In genomic region chr11:99126482-99127253, GRCm38 (mm10) we compare ENCODE assay signal across 10 mouse cellular contexts. TPM values are rescaled to one million over a fixed set of nuclear protein-coding genes. Genes with fewer than 3 reads are reported as not detected.
DNase-seq lines count a peak whose midpoint lies in the region; ATAC-seq and TF ChIP-seq lines count a peak whose summit lies in the region.
"Had no signal": no experiment of that assay in that cellular context is flagged by ENCODE, and none has a peak within 500 bp of the region (broad histone marks: within the 10 kb centered on the region; RNA-seq: fewer than 3 reads in every experiment).

No protein-coding gene starts in this region.

- H3K9me3 ChIP-seq in embryonic facial prominence, embryonic 15.5 days (replicated peaks): no peaks in the 10 kb centered on the region
- no peaks in the 10 kb centered on the region for H3K9me3 ChIP-seq in kidney, embryonic 15.5 days (replicated peaks)
- no peaks in the 10 kb centered on the region for H3K9me3 ChIP-seq in lung, postnatal 0 days (ENCODE audit: low read length)
- H3K9me3 ChIP-seq in midbrain, embryonic 11.5 days (ENCODE audit: control insufficient read depth, low read length): no peaks in the 10 kb centered on the region
- H3K9me3 ChIP-seq: G1E had no signal

- H3K27me3 ChIP-seq in kidney, adult 2 months (replicated peaks; ENCODE audit: control insufficient read depth, insufficient read depth, low read length): no peaks in the 10 kb centered on the region
- no peaks in the 10 kb centered on the region for H3K27me3 ChIP-seq in embryonic facial prominence, embryonic 15.5 days
- H3K27me3 ChIP-seq in kidney, embryonic 15.5 days: 0 out of 2 replicates have a peak, but pooled peaks cover 4% of the 10 kb centered on the region
- H3K27me3 ChIP-seq in lung, postnatal 0 days (replicated peaks; ENCODE audit: insufficient read depth, low read length): no peaks in the 10 kb centered on the region
- no peaks in the 10 kb centered on the region for H3K27me3 ChIP-seq in midbrain, embryonic 11.5 days (ENCODE audit: control insufficient read depth, insufficient read depth, low read length)

- H3K9ac ChIP-seq in embryonic facial prominence, embryonic 15.5 days: no peak overlapping the region
- H3K9ac ChIP-seq in kidney, embryonic 15.5 days: peak overlapping the region; percentile 12; the same call in 1 of the 2 replicates
- no peak overlapping the region for H3K9ac ChIP-seq in lung, postnatal 0 days (replicated peaks; ENCODE audit: low read depth)
- H3K9ac ChIP-seq in midbrain, embryonic 11.5 days (ENCODE audit: low read length): no peak overlapping the region

- no peak overlapping the region for H3K4me3 ChIP-seq in kidney, adult 2 months (ENCODE audit: insufficient read depth, low read depth, low read length)
- no peak overlapping the region for H3K4me3 ChIP-seq in embryonic facial prominence, embryonic 15.5 days (replicated peaks)
- H3K4me3 ChIP-seq in kidney, embryonic 15.5 days (replicated peaks): no peak overlapping the region
- H3K4me3 ChIP-seq in lung, postnatal 0 days (ENCODE audit: low read depth, low read length): no peak overlapping the region
- H3K4me3 ChIP-seq in midbrain, embryonic 11.5 days (ENCODE audit: low read depth, low read length): no peak overlapping the region

- H3K36me3 ChIP-seq in kidney, adult 2 months (ENCODE audit: control insufficient read depth, insufficient read depth, low read length): no peaks in the 10 kb centered on the region
- no peaks in the 10 kb centered on the region for H3K36me3 ChIP-seq in embryonic facial prominence, embryonic 15.5 days
- H3K36me3 ChIP-seq in kidney, embryonic 15.5 days: no peaks in the 10 kb centered on the region
- no peaks in the 10 kb centered on the region for H3K36me3 ChIP-seq in lung, postnatal 0 days (ENCODE audit: insufficient read depth, low read length)
- no peaks in the 10 kb centered on the region for H3K36me3 ChIP-seq in midbrain, embryonic 11.5 days (ENCODE audit: control insufficient read depth, insufficient read depth, low read length)
- H3K36me3 ChIP-seq: G1E had no signal

- ATAC-seq in embryonic facial prominence, embryonic 15.5 days (ENCODE audit: insufficient number of reproducible peaks, low FRiP score, low TSS enrichment, low read depth): no peak
- ATAC-seq in kidney, embryonic 15.5 days (replicated peaks; ENCODE audit: low FRiP score): 0 out of 2 replicates have a peak, but pooled peaks have one; percentile 40
- ATAC-seq in lung, postnatal 0 days: peak; percentile 72
- no peak for ATAC-seq in midbrain, embryonic 11.5 days (ENCODE audit: low FRiP score)

- DNase-seq in kidney, adult 2 months: peak; percentile 54
- no peak for DNase-seq in kidney, adult 18-20 months
- DNase-seq in lung, postnatal 0 days (ENCODE audit: low spot score): peak; percentile 69
- no peak for DNase-seq in embryo, embryonic 10.5 days (ENCODE audit: low spot score)
- DNase-seq in layer of hippocampus, postnatal 10 days (ENCODE audit: low spot score in 2 of 2): no peak
- DNase-seq in midbrain, embryonic 11.5 days (ENCODE audit: low spot score, missing footprints): no peak
- DNase-seq: thymus, postnatal 36 days had no signal

- TF ChIP-seq CTCF in kidney, adult 2 months (conservative IDR thresholded peaks at IDR 0.05; ENCODE audit: insufficient read depth, insufficient read length, low read depth, low read length): no peak
- no peak for TF ChIP-seq CTCF in lung, postnatal 0 days (IDR thresholded peaks at IDR 0.05)

- TF ChIP-seq POLR2A in kidney, adult 2 months (IDR thresholded peaks at IDR 0.05; ENCODE audit: low read depth, low read length): no peak

- TF ChIP-seq EP300 in lung, postnatal 0 days (IDR thresholded peaks at IDR 0.05): peak; percentile 90

- WGBS in kidney, adult 2 months: 41% methylated on average over 5 of the region's 5 CpGs
- WGBS in embryonic facial prominence, embryonic 15.5 days: 36% methylated on average over 5 of the region's 5 CpGs
- WGBS in kidney, embryonic 15.5 days: 29% methylated on average over 5 of the region's 5 CpGs
- 8% methylated on average over 5 of the region's 5 CpGs for WGBS in lung, postnatal 0 days
- 46% methylated on average over 5 of the region's 5 CpGs for WGBS in midbrain, embryonic 11.5 days

- peak overlapping the region; percentile 84 for H3K27ac ChIP-seq in kidney, adult 2 months (ENCODE audit: insufficient read depth, low read depth, low read length)
- H3K27ac ChIP-seq in embryonic facial prominence, embryonic 15.5 days (replicated peaks): peak overlapping the region; percentile 63
- peak overlapping the region; percentile 85 for H3K27ac ChIP-seq in kidney, embryonic 15.5 days
- H3K27ac ChIP-seq in lung, postnatal 0 days (ENCODE audit: low read length): peak overlapping the region; percentile 91
- no peak overlapping the region for H3K27ac ChIP-seq in midbrain, embryonic 11.5 days (ENCODE audit: low read depth, low read length)

- no peak overlapping the region for H3K4me2 ChIP-seq in embryonic facial prominence, embryonic 15.5 days (replicated peaks)
- H3K4me2 ChIP-seq in kidney, embryonic 15.5 days: peak overlapping the region; percentile 25; the same call in 1 of the 2 replicates
- H3K4me2 ChIP-seq in lung, postnatal 0 days (replicated peaks; ENCODE audit: low read depth, low read length): no peak overlapping the region
- H3K4me2 ChIP-seq in midbrain, embryonic 11.5 days: no peak overlapping the region

- no peaks in the 10 kb centered on the region for H3K4me1 ChIP-seq in kidney, adult 2 months (ENCODE audit: control insufficient read depth, insufficient read depth, low read length)
- peaks cover 69% of the 10 kb centered on the region for H3K4me1 ChIP-seq in embryonic facial prominence, embryonic 15.5 days
- peaks cover 41% of the 10 kb centered on the region for H3K4me1 ChIP-seq in kidney, embryonic 15.5 days
- peaks cover 22% of the 10 kb centered on the region; the same call in 1 of the 2 replicates for H3K4me1 ChIP-seq in lung, postnatal 0 days (ENCODE audit: insufficient read depth, low read depth, low read length)
- H3K4me1 ChIP-seq in midbrain, embryonic 11.5 days (ENCODE audit: control insufficient read depth, insufficient read depth, low read length): peaks cover 3% of the 10 kb centered on the region

RNA-seq across cellular contexts. Expression of gene Ccr7, which starts 28.2 kb away (rescaled TPM):
- polyA plus RNA-seq in kidney, adult 2 months (2012; rRNA removed): 1.1 and 11.2 TPM in 2 replicates
- polyA plus RNA-seq in embryonic facial prominence, embryonic 15.5 days (2015; fragmentation: Nextera tagmentation; extraction: Ambion mirVana): 0.57 and 0.59 TPM in 2 replicates
- 0.17 and 0.18 TPM in 2 replicates for polyA plus RNA-seq in kidney, embryonic 15.5 days (2015; fragmentation: Nextera tagmentation; extraction: Ambion mirVana)
- polyA plus RNA-seq in lung, postnatal 0 days (2015; fragmentation: Nextera tagmentation; extraction: Ambion mirVana): 0.50 and 0.69 TPM in 2 replicates
- total RNA-seq in layer of hippocampus, postnatal 10 days (2021): not detected
- polyA plus RNA-seq in midbrain, embryonic 11.5 days (2014; fragmentation: Nextera tagmentation; extraction: Ambion mirVana): 0.41 TPM in 1 of 2 replicates, not detected in the other
- polyA plus RNA-seq: G1E had no signal

RNA-seq across cellular contexts. Expression of gene Tns4, which starts 37.6 kb away (rescaled TPM):
- polyA plus RNA-seq in kidney, adult 2 months (2012; rRNA removed): 0.86 and 1.8 TPM in 2 replicates
- polyA plus RNA-seq in embryonic facial prominence, embryonic 15.5 days (2015; fragmentation: Nextera tagmentation; extraction: Ambion mirVana): 2.7 and 2.8 TPM in 2 replicates
- polyA plus RNA-seq in kidney, embryonic 15.5 days (2015; fragmentation: Nextera tagmentation; extraction: Ambion mirVana): 0.29 and 0.32 TPM in 2 replicates
- 0.13 and 0.24 TPM in 2 replicates for polyA plus RNA-seq in lung, postnatal 0 days (2015; fragmentation: Nextera tagmentation; extraction: Ambion mirVana)
- total RNA-seq in layer of hippocampus, postnatal 10 days (2021): under 1 TPM; 0.09 to 0.11 TPM
- 0.23 and 0.67 TPM in 2 replicates for polyA plus RNA-seq in midbrain, embryonic 11.5 days (2014; fragmentation: Nextera tagmentation; extraction: Ambion mirVana)

Comparison
In these comparisons a context has a peak if more than half of its experiments do, and no peak if none do; other contexts are left out.
1. DNase-seq: peak in kidney, adult 2 months (single experiment) and lung, postnatal 0 days (single experiment); none in kidney, adult 18-20 months (single experiment), embryo, embryonic 10.5 days (single experiment), layer of hippocampus, postnatal 10 days (0 of 2) and midbrain, embryonic 11.5 days (single experiment).
2. ATAC-seq: peak in kidney, embryonic 15.5 days (single experiment) and lung, postnatal 0 days (single experiment); none in embryonic facial prominence, embryonic 15.5 days (single experiment) and midbrain, embryonic 11.5 days (single experiment).